Mouse (Mus musculus): ENCODE measurements around the gene Rhoh. TPM values are rescaled to one million over a fixed set of nuclear protein-coding genes. Genes with fewer than 3 reads are reported as not detected.

The Rhoh gene
- total RNA-seq, 2 experiments from 2014 or later = 0.59 to 0.76 TPM

GRCm38 (mm10) chr5:65891251-65891826 lies 30.3 kb downstream of the Rhoh start:
- DNase-seq (ENCODE audit: low spot score in 2 of 2) = no peak

GRCm38 (mm10) chr5:65895121-65895692 lies 34.2 kb downstream of the Rhoh start:
- DNase-seq (ENCODE audit: low spot score in 2 of 2) = no peak

GRCm38 (mm10) chr5:65895764-65896163 lies 34.8 kb downstream of the Rhoh start:
- DNase-seq (ENCODE audit: low spot score in 2 of 2) = no peak

GRCm38 (mm10) chr5:65897731-65898130 lies 36.7 kb downstream of the Rhoh start:
- DNase-seq (ENCODE audit: low spot score in 2 of 2) = no peak

- DNase-seq (ENCODE audit: low spot score in 2 of 2) = no peak
Measured at GRCm38 (mm10) chr5:65898683-65899082, 37.7 kb downstream of the Rhoh start.

GRCm38 (mm10) chr5:65900113-65900512 lies 39.1 kb downstream of the Rhoh start:
- DNase-seq (ENCODE audit: low spot score in 2 of 2) = no peak

GRCm38 (mm10) chr5:65900862-65901265 lies 39.9 kb downstream of the Rhoh start:
- no peak for DNase-seq (ENCODE audit: low spot score in 2 of 2)

- DNase-seq (ENCODE audit: low spot score in 2 of 2) = no peak
Measured at GRCm38 (mm10) chr5:65901868-65902418, 40.9 kb downstream of the Rhoh start.

- DNase-seq (ENCODE audit: low spot score in 2 of 2) = no peak
Measured at GRCm38 (mm10) chr5:65902811-65903210, 41.8 kb downstream of the Rhoh start.

GRCm38 (mm10) chr5:65904476-65904875 lies 43.5 kb downstream of the Rhoh start:
- DNase-seq (ENCODE audit: low spot score in 2 of 2) = no peak

GRCm38 (mm10) chr5:65908751-65909150 lies 47.7 kb downstream of the Rhoh start:
- DNase-seq (ENCODE audit: low spot score in 2 of 2) = no peak

GRCm38 (mm10) chr5:65909321-65909720 lies 48.3 kb downstream of the Rhoh start:
- no peak for DNase-seq (ENCODE audit: low spot score in 2 of 2)

- DNase-seq (ENCODE audit: low spot score in 2 of 2) = no peak
Measured at GRCm38 (mm10) chr5:65910398-65910797, 49.4 kb downstream of the Rhoh start.

GRCm38 (mm10) chr5:65911676-65912075 lies 50.7 kb downstream of the Rhoh start:
- DNase-seq (ENCODE audit: low spot score in 2 of 2) = no peak

- DNase-seq (ENCODE audit: low spot score in 2 of 2) = no peak
Measured at GRCm38 (mm10) chr5:65912201-65912600, 51.2 kb downstream of the Rhoh start.

- no peak for DNase-seq (ENCODE audit: low spot score in 2 of 2)
Measured at GRCm38 (mm10) chr5:65913126-65913525, 52.1 kb downstream of the Rhoh start.

- DNase-seq (ENCODE audit: low spot score in 2 of 2) = no peak
Measured at GRCm38 (mm10) chr5:65914342-65914741, 53.3 kb downstream of the Rhoh start.

- DNase-seq (ENCODE audit: low spot score in 2 of 2) = no peak
Measured at GRCm38 (mm10) chr5:65916930-65917329, 55.9 kb downstream of the Rhoh start.

- DNase-seq (ENCODE audit: low spot score in 2 of 2) = no peak
Measured at GRCm38 (mm10) chr5:65918601-65919000, 57.6 kb downstream of the Rhoh start.

GRCm38 (mm10) chr5:65919326-65919725 lies 58.3 kb downstream of the Rhoh start:
- no peak for DNase-seq (ENCODE audit: low spot score in 2 of 2)

GRCm38 (mm10) chr5:65919904-65920303 lies 58.9 kb downstream of the Rhoh start:
- no peak for DNase-seq (ENCODE audit: low spot score in 2 of 2)

- no peak for DNase-seq (ENCODE audit: low spot score in 2 of 2)
Measured at GRCm38 (mm10) chr5:65920701-65921426, 59.9 kb downstream of the Rhoh start.
